Mouse (Mus musculus): ENCODE results near the gene Pgap2. TPM values are rescaled to one million over a fixed set of nuclear protein-coding genes. Genes with fewer than 3 reads are reported as not detected.

Pgap2 gene
- polyA plus RNA-seq, 1 experiment from 2014 or later, result 45.7 TPM

- H3K4me3 ChIP-seq, result no peak overlapping the region
- H3K27me3 ChIP-seq (replicated peaks), result peaks cover 11% of the 10 kb centered on the region
- H3K4me2 ChIP-seq (replicated peaks), result no peak overlapping the region
- H3K9ac ChIP-seq, result no peak overlapping the region
- no peak for ATAC-seq (ENCODE audit: low FRiP score, low read depth)
- H3K4me1 ChIP-seq, result peaks cover 6% of the 10 kb centered on the region; the same call in 1 of the 2 replicates
- H3K27ac ChIP-seq, result no peak overlapping the region
- 91% methylated on average over 3 of the region's 3 CpGs for WGBS
- H3K36me3 ChIP-seq, result no peaks in the 10 kb centered on the region
- no peaks in the 10 kb centered on the region for H3K9me3 ChIP-seq
Measured at GRCm38 (mm10) chr7:102272422-102272948, 62.5 kb downstream of the Pgap2 start.

- H3K36me3 ChIP-seq, result no peaks in the 10 kb centered on the region
- H3K27ac ChIP-seq, result no peak overlapping the region
- no peak for ATAC-seq (ENCODE audit: low FRiP score, low read depth)
- H3K4me2 ChIP-seq (replicated peaks), result no peak overlapping the region
- WGBS, result 97% methylated on average over 1 of the region's 1 CpGs
- H3K27me3 ChIP-seq (replicated peaks), result no peaks in the 10 kb centered on the region
- H3K9me3 ChIP-seq, result no peaks in the 10 kb centered on the region
- H3K4me1 ChIP-seq, result no peaks in the 10 kb centered on the region
- H3K9ac ChIP-seq, result no peak overlapping the region
- H3K4me3 ChIP-seq, result no peak overlapping the region
Measured at GRCm38 (mm10) chr7:102281403-102281802, 71.4 kb downstream of the Pgap2 start.

GRCm38 (mm10) chr7:102282261-102282660 lies 72.3 kb downstream of the Pgap2 start:
- Histone ChIP-seq H3K4me3 (no peak overlapping the region), H3K36me3 (no peaks in the 10 kb centered on the region), H3K9ac (no peak overlapping the region), H3K9me3 (no peaks in the 10 kb centered on the region), H3K4me2 (replicated peaks) (no peak overlapping the region), H3K27ac (no peak overlapping the region), H3K27me3 (replicated peaks) (no peaks in the 10 kb centered on the region), H3K4me1 (no peaks in the 10 kb centered on the region)
- no peak for ATAC-seq (ENCODE audit: low FRiP score, low read depth)
- WGBS, result 91% methylated on average over 5 of the region's 5 CpGs

Other genes starting within 250 kb of the Pgap2 start
- gene Il18bp, start 191.5 kb upstream of the Pgap2 start, polyA plus RNA-seq (2016; fragmentation: Nextera tagmentation; extraction: Ambion mirVana), result 4.1 and 5.3 TPM in 2 replicates
- 29.1 and 30.2 TPM in 2 replicates for gene Rnf121, start 144.7 kb upstream of the Pgap2 start, polyA plus RNA-seq (2016; fragmentation: Nextera tagmentation; extraction: Ambion mirVana)
- gene Xndc1, start 144.7 kb upstream of the Pgap2 start, polyA plus RNA-seq (2016; fragmentation: Nextera tagmentation; extraction: Ambion mirVana), result 32.4 and 34.2 TPM in 2 replicates
- gene Xntrpc, start 144.5 kb upstream of the Pgap2 start, polyA plus RNA-seq (2016; fragmentation: Nextera tagmentation; extraction: Ambion mirVana), result 2.5 and 2.6 TPM in 2 replicates
- 0.60 and 1.4 TPM in 2 replicates for gene Trpc2, start 127.1 kb upstream of the Pgap2 start, polyA plus RNA-seq (2016; fragmentation: Nextera tagmentation; extraction: Ambion mirVana)
- gene Art1, start 108.5 kb upstream of the Pgap2 start, polyA plus RNA-seq (2016; fragmentation: Nextera tagmentation; extraction: Ambion mirVana), result 3.3 and 4.6 TPM in 2 replicates
- gene Art5, start 100.7 kb upstream of the Pgap2 start, polyA plus RNA-seq (2016; fragmentation: Nextera tagmentation; extraction: Ambion mirVana), result 2.3 and 2.6 TPM in 2 replicates
- not detected in 2 replicates for gene Chrna10, start 93.4 kb upstream of the Pgap2 start, polyA plus RNA-seq (2016; fragmentation: Nextera tagmentation; extraction: Ambion mirVana)
- 33.1 and 34.8 TPM in 2 replicates for gene Nup98, start within 50 bp of the Pgap2 start, polyA plus RNA-seq (2016; fragmentation: Nextera tagmentation; extraction: Ambion mirVana)
- 28.2 and 28.3 TPM in 2 replicates for gene Rhog, start 45.8 kb downstream of the Pgap2 start, polyA plus RNA-seq (2016; fragmentation: Nextera tagmentation; extraction: Ambion mirVana)
- gene Stim1, start 57.6 kb downstream of the Pgap2 start, polyA plus RNA-seq (2016; fragmentation: Nextera tagmentation; extraction: Ambion mirVana), result 10.5 and 13.6 TPM in 2 replicates
- 113 and 115 TPM in 2 replicates for gene Rrm1, start 231.5 kb downstream of the Pgap2 start, polyA plus RNA-seq (2016; fragmentation: Nextera tagmentation; extraction: Ambion mirVana)

Measured in neural tube, embryonic 12.5 days (tissue).